Mouse (Mus musculus) spleen, embryonic (tissue): ENCODE results near the gene C5ar1.
"Not testable (repeated sequence)": the region's sequence is repeated elsewhere in the genome, so short reads cannot be mapped to it uniquely, and the experiment has no call there.

ENCODE experiments used
- CTCF ChIA-PET: fragments of 350-600 bp; sonication (Branson Sonifier 250); formaldehyde crosslinking; loops from one replicate; lab custom pipeline; 2022; lab: Charles Lee

C5ar1 gene

GRCm38 (mm10) chr7:16259110-16259590, at the start of gene C5ar1:
C5ar1 (minus strand) TSS chr7:16259540.
- CTCF ChIA-PET = no interaction called here

GRCm38 (mm10) chr7:16308555-16309317, 49.4 kb upstream of the C5ar1 start:
- CTCF ChIA-PET = no interaction called here

- CTCF ChIA-PET = not testable (repeated sequence)
Observed at GRCm38 (mm10) chr7:16308093-16308492, 48.8 kb upstream of the C5ar1 start, which contains the start of gene Bbc3. Bbc3 (plus strand) TSS chr7:16308393.

DNA sequence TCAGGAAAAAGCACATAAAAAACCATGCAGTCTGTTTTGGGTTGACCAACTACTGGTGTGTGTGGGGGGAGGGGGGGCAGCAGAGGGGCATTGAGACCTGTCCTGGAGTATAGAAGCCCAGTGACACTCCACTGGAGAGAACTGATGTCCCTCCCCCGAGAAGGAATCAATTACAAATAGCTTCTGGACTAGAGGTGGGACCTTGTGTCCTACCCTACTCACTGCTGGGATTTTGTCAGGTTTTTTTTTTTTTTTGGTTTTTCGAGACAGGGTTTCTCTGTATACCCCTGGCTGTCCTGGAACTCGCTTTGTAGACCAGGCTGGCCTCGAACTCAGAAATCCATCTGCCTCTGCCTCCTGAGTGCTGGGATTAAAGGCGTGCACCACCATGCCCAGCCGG, 47.8 kb upstream of the C5ar1 start:
- CTCF ChIA-PET = interaction anchor here (0.5 to 0.7 kb wide), 3 partner anchors 10 to 77 kb away, joined by 3 to 9 read pairs (median 8); no protein-coding TSS in a partner anchor

DNA sequence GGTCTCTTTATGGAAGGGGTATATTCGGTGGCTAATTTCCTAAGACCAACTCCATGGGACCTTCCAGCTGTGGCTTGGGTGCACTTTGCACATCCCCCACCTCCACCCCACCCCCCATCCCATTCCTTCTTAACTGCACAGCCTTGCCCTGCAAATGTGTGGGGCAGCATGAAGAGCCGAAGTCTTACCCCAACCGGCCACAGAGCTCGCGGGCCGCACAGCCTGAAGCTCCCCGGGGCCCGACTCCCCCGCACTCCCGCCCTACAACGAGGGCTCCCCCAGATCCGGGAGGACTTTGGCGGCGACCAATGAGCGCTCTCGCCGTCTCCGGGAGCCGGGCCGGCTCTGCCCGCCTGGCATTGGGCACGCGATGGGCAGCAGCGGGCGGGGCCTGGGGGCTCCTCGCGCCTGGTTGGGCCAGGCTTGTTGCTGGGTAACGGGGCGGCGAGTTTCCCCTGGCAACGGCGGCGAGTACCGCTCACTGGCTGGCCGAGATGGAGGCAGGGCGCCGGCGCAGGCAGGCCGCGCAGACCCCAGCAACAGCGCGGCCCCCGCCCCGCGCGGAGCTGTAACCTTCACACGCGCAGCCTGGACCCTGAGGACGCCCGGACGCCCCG, 40.2 kb upstream of the C5ar1 start:
- CTCF ChIA-PET = interaction anchor here (0.6 to 1.0 kb wide), 3 partner anchors 12 to 26 kb away, joined by 3 to 4 read pairs (median 3); partner anchors contain the start of gene Inafm1

- CTCF ChIA-PET = interaction anchor here (1.0 kb wide), 1 partner anchor 25 kb away, joined by 3 read pairs; the partner anchor contains the start of gene Inafm1
Observed at GRCm38 (mm10) chr7:16298927-16299326, 39.6 kb upstream of the C5ar1 start.

GRCm38 (mm10) chr7:16297616-16298015, 38.3 kb upstream of the C5ar1 start:
- CTCF ChIA-PET = interaction anchor here (0.7 kb wide), 1 partner anchor 377 kb away, joined by 7 read pairs; no protein-coding TSS in a partner anchor

DNA sequence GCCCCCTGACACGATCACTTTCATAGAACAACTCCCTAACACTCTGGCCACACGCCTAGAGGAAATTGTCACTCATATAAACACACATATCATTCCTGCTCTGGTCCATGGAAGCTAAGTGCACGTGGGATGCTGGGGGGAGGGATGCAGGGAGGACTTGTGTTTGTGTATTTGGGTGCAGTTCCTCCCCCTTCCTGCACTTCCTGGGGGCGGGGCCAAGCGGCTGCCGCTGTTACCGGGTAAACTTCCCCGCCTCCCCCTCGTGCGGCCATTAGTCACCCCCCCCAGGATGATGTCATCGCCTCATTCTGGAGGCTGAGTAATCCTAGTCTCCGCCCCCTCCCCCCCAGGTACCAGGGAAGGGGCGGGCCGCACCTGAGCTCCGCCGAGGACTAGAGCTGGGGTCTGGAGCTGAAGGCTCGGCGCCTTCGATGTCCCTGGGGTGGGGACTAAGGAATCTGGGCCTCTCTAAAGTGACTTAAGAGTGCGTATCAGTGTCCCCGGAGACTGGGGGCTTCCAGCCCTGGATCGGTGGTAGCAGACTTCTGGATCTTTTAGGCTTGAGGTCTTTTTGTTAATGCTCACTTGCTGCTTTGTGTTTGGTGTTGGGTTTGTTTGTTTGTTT, 37.5 kb upstream of the C5ar1 start:
- CTCF ChIA-PET = interaction anchor here (0.7 kb wide), 2 partner anchors 10 to 376 kb away, joined by 7 to 8 read pairs; no protein-coding TSS in a partner anchor

- CTCF ChIA-PET = no interaction called here
Observed at GRCm38 (mm10) chr7:16296146-16296545, 36.8 kb upstream of the C5ar1 start.

GRCm38 (mm10) chr7:16295321-16295900, 36.1 kb upstream of the C5ar1 start:
- CTCF ChIA-PET = interaction anchor here (0.6 to 1.9 kb wide), 5 partner anchors 19 to 158 kb away, joined by 3 to 8 read pairs (median 4); no protein-coding TSS in a partner anchor

DNA sequence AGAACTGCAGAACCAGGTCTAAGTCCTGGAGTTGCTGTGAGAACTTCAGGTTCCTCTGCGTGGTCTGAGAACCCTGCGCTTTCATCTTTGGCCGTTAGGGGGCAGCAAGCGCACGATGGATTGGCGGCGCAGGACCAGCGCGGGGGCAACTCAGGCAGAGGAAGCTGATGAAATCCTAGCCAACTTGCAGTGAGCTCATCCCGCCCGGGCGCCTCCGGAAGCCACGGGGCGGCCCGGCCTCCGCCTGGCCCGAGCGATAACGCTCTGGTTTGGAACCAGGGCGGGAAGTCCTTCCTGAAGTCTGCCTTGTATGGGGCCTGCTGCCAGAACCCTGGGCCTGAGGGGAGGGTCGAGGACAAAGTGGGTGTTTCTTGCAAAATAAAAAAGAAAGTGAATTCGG, 35.5 kb upstream of the C5ar1 start:
- CTCF ChIA-PET = interaction anchor here (0.6 to 1.9 kb wide), 6 partner anchors 16 to 158 kb away, joined by 3 to 8 read pairs (median 4); no protein-coding TSS in a partner anchor

GRCm38 (mm10) chr7:16294346-16294745, 35.0 kb upstream of the C5ar1 start:
- CTCF ChIA-PET = interaction anchor here (0.6 to 1.9 kb wide), 5 partner anchors 17 to 88 kb away, joined by 3 to 8 read pairs (median 4); no protein-coding TSS in a partner anchor

DNA sequence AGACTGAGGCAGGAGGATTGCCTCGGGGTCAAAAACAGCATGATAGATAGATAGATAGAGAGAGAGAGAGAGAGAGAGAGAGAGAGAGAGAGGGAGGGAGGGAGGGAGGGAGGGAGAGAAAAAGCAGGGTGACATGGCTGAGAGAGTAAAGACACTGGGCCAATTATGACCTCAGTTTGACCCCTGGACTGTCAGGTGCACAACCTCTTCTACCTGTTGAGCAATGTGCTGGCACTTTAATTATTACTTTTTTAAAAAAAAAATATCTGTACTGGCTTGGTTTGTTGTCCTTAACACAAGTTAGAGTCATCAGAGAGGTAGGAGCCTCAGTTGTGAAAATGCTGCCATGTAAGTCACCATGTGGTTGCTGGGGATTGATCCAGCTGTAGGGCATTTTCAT, 28.5 kb upstream of the C5ar1 start:
- CTCF ChIA-PET = interaction anchor here (0.6 to 0.7 kb wide), 3 partner anchors 25 to 325 kb away, joined by 3 to 4 read pairs (median 3); no protein-coding TSS in a partner anchor

GRCm38 (mm10) chr7:16287016-16287415, 27.7 kb upstream of the C5ar1 start:
- CTCF ChIA-PET = interaction anchor here (0.6 to 0.7 kb wide), 2 partner anchors 24 to 324 kb away, joined by 3 to 4 read pairs; no protein-coding TSS in a partner anchor

DNA sequence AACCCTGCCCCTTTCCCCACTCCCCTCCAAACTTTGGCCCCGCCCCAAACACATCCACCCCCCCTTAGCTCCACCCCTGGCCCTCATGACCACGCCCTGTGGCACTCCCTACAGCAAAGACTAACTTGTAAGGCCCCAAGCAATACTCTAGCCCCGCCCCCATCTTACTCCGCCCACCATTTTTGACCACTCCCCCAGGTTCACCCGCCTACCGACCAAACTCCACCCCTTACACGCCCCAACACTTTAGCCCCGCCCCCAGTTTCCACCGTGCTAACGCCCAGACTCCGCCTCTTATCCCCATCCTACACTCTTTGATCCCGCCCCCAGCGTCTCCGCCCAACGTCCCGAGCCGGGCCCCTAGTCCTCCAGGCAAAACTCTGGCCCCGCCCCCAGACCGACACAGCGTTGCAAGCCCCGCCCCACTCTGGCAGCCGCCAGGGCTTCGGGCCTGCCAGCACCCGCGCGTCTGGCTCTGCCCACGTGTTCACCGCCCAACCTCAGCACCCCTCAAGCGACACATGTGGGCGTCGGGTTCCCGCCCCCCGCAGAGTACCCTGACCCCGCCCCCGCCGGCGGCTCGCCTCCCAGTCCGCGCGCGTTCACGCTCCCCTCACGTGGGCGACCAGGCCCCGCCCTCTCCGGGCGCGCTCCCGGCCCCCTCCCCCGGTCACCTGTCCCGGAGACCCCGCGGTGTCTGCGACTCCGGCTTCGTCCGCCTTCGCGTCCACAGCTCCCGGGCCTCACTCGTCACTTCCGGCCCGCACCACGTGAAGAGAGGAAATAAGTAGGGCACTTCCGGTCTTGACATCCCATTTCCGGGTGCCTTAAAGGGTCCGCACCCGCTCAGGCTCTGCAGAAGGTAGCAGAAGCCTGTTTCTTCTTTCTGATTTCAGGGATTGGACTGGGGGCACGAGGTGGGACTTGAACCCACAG, 27.0 kb upstream of the C5ar1 start, which contains the start of gene Ccdc9:
Gene Ccdc9, minus strand, starts transcription at position 770 of the 936 bp plus-strand sequence.
- CTCF ChIA-PET = interaction anchor here (0.5 to 0.6 kb wide), 3 partner anchors 112 to 333 kb away, joined by 3 to 6 read pairs (median 3); partner anchors contain the start of gene Meis3

GRCm38 (mm10) chr7:16285450-16286025, 26.2 kb upstream of the C5ar1 start:
- CTCF ChIA-PET = interaction anchor here (0.6 kb wide), 2 partner anchors 271 to 332 kb away, joined by 3 to 6 read pairs; no protein-coding TSS in a partner anchor

DNA sequence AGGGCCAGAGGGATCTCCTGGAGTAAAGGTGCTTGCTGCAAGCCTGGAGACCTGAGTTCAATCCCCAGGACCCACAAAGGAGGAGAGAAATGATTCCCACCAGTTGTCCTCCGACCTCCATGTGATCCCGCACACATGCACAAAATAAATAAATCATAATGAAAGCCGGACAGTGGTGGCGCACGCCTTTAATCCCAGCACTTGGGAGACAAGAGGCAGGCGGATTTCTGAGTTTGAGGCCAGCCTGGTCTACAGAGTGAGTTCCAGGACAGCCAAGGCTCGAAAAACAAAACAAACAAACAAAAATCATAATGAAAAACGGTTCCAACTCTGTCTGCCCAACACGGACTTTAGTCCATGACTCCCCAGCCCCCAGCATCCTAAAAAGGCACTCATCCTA, 25.6 kb upstream of the C5ar1 start:
- CTCF ChIA-PET = interaction anchor here (0.6 kb wide), 1 partner anchor 22 kb away, joined by 9 read pairs; no protein-coding TSS in a partner anchor

DNA sequence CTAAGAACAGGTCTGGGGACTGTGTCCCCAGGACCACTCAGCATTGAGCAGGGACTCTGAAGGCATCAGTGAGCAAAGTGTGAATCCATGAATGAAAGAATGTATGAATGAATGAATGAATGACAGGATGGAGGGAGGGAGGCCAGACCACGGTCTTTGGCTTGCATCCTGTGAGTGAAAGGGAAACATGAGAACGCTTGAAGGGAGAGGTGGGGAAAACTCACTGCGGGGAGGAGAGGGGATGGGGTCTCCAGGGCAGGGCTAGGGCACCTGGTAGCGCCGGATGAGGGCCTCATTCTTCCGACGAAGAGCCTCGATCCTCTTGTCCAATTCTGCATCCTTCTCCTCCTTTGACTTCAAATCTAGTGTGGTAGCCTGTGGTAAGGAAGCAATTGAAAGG, 24.7 kb upstream of the C5ar1 start:
- CTCF ChIA-PET = interaction anchor here (0.6 kb wide), 1 partner anchor 23 kb away, joined by 9 read pairs; no protein-coding TSS in a partner anchor

- CTCF ChIA-PET = interaction anchor here (0.7 kb wide), 1 partner anchor 119 kb away, joined by 8 read pairs; no protein-coding TSS in a partner anchor
Observed at GRCm38 (mm10) chr7:16282334-16282733, 23.0 kb upstream of the C5ar1 start.
